Mouse (Mus musculus): ENCODE results near the gene Rasal1. TPM values are rescaled to one million over a fixed set of nuclear protein-coding genes. Genes with fewer than 3 reads are reported as not detected.

The Rasal1 gene
- polyA plus RNA-seq, 1 experiment from 2014 or later: 0.31 TPM

DNA sequence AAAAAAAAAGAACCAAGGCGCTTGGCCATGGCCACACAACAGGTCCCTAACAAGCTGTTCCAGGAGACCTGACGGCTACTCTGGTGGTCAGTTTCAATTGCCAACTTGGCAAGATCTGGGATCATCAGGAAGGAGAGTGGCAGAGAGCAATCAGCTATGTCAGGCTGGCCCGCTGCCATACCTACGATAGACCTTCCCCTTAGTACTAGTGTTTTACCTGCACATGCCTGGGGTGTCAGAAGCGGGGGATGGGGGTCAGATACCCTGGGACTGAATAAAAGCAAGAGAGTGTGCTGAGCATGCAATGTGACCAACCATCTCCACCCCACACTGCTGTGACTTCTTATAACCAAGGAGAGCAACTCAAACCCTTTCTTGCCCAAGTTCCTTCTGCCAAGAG, 37.7 kb upstream of the Rasal1 start:
- WGBS: 97% methylated on average over 5 of the region's 5 CpGs
- Histone ChIP-seq H3K4me2 (peak overlapping the region; percentile 96), H3K4me3 (peak overlapping the region; percentile 52; the same call in 1 of the 2 replicates), H3K27ac (replicated peaks) (no peak overlapping the region), H3K4me1 (replicated peaks) (peaks cover 36% of the 10 kb centered on the region), H3K27me3 (no peaks in the 10 kb centered on the region), H3K9me3 (no peaks in the 10 kb centered on the region), H3K9ac (peak overlapping the region; percentile 75), H3K36me3 (peaks cover 12% of the 10 kb centered on the region)
- ATAC-seq (ENCODE audit: low read depth): no peak

DNA sequence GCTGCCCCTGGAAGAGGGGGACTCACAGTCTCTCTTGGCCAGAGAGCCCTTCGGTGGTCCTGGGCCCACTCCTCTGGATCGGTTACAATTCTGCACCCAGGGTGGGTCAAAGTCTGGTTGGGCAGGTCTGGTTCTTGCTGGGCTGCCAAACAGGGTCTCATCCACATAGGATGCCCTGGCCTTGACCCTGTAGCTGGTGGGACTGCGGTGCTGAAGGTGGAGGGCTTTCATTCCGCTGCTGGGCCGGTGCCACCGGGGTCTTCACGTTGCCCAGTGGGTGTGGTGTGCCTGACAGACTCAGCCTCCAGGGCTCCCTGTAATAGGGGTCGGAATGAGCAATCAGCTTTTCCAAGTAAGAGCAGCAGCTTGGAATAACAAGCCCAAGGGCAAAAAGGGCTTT, 37.2 kb upstream of the Rasal1 start:
- ATAC-seq (ENCODE audit: low read depth): no peak
- Histone ChIP-seq H3K4me2 (peak overlapping the region; percentile 96), H3K4me3 (peak overlapping the region; percentile 52), H3K27me3 (no peaks in the 10 kb centered on the region), H3K9me3 (no peaks in the 10 kb centered on the region), H3K4me1 (replicated peaks) (peaks cover 36% of the 10 kb centered on the region), H3K27ac (replicated peaks) (peak overlapping the region; percentile 91), H3K9ac (peak overlapping the region; percentile 75), H3K36me3 (peaks cover 18% of the 10 kb centered on the region)
- WGBS: 44% methylated on average over 8 of the region's 8 CpGs

DNA sequence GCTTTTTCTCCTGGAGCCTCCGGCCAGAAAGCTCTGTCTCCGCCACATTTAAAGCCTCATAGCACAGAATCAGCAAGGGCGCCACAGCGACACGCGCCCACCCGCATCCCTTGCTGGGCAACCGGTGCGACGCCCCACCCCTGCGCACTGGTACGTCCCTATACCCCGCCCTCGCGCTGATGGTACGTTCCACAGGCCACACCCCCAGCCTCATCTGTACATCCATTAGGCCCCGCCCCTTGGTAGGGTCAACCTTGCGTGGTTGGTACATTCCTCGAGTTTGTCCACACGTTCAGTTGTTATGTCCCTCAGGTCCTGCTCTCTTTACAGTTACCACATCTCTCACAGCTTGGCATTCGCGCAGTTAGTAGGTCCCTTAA, 36.2 kb upstream of the Rasal1 start, which contains the start of the genes Rita1 and Ddx54:
TSS of gene Rita1 (minus strand) at position 148 of the 380 bp plus-strand sequence.
TSS of gene Ddx54 (plus strand) at position 298 of the 380 bp plus-strand sequence.
- peak within 1 kb of the TSS; percentile 96 for H3K4me2 ChIP-seq
- peaks cover 36% of the 10 kb centered on the region for H3K4me1 ChIP-seq (replicated peaks)
- under 1% methylated on average over 22 of the region's 22 CpGs for WGBS
- no peaks in the 10 kb centered on the region for H3K9me3 ChIP-seq
- peak; percentile 86 for ATAC-seq (ENCODE audit: low read depth)
- peak within 1 kb of the TSS; percentile 77 for H3K9ac ChIP-seq
- peak within 1 kb of the TSS; percentile 52 for H3K4me3 ChIP-seq
- no peaks in the 10 kb centered on the region for H3K27me3 ChIP-seq
- peak within 1 kb of the TSS; percentile 91 for H3K27ac ChIP-seq (replicated peaks)
- H3K36me3 ChIP-seq: peaks cover 28% of the 10 kb centered on the region

DNA sequence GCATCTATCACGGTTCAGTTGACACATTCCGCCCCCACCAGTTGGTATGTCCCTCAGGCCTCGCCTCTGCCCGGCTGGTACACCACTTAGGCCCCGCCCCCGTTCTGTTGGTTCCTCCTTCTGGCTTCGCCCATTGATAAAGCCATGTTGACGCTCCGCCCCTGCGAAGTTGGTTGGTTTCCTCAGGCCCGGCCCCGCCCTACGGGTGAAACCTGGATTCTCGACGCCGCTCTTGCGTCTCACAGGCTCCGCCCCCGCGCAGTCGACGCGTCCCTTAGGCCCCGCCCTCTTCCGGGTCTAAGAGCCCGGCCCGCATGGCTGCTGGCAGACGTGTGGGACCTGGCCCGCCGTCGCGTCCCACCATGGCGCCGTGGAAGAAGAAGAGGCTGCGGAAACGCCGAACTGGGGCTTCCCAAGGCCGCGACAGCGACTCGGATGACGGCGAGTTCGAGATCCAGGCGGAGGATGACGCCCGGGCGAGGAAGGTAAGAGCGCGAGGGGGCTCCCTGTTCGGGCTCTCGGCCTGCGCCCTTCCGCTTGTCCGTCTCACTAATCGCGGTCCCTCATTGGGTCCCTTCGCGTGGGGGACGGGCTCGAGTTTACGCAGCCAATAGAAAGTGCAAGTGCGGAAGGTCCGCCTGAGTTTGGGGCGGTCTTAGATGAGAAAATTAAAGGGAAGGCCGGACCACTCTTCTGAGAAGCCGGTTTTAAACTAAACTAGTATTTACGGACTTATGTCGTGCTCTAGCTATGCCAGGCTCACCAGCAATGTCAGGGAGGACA, 35.6 kb upstream of the Rasal1 start:
- H3K9ac ChIP-seq: peak overlapping the region; percentile 77
- H3K4me1 ChIP-seq (replicated peaks): peaks cover 36% of the 10 kb centered on the region
- no peaks in the 10 kb centered on the region for H3K27me3 ChIP-seq
- H3K4me2 ChIP-seq: peak overlapping the region; percentile 96
- peaks cover 32% of the 10 kb centered on the region for H3K36me3 ChIP-seq
- WGBS: under 1% methylated on average over 69 of the region's 69 CpGs
- peak overlapping the region; percentile 52 for H3K4me3 ChIP-seq
- peak overlapping the region; percentile 91 for H3K27ac ChIP-seq (replicated peaks)
- peak; percentile 95 for ATAC-seq (ENCODE audit: low read depth)
- no peaks in the 10 kb centered on the region for H3K9me3 ChIP-seq

DNA sequence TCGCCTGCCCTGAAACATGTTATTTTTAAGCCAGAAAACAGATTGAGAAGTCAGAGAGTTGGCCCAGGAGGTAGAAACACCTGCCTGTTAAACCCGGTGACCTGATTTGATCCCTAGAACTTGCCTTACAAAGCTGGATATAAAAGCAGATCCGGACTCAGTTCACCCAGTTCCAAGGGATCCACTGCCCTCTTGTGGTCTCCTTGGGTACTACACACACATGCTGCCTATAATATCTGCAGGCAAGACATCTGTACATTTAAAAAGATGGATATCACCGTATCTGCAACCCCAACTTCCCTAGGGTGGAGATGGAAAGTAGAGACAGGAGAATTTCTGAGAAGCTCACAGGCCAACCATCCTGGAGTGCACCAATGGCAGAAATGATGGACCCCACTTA, 32.7 kb upstream of the Rasal1 start:
- 96% methylated on average over 4 of the region's 4 CpGs for WGBS
- no peak for ATAC-seq (ENCODE audit: low read depth)
- H3K36me3 ChIP-seq: peaks cover 54% of the 10 kb centered on the region

DNA sequence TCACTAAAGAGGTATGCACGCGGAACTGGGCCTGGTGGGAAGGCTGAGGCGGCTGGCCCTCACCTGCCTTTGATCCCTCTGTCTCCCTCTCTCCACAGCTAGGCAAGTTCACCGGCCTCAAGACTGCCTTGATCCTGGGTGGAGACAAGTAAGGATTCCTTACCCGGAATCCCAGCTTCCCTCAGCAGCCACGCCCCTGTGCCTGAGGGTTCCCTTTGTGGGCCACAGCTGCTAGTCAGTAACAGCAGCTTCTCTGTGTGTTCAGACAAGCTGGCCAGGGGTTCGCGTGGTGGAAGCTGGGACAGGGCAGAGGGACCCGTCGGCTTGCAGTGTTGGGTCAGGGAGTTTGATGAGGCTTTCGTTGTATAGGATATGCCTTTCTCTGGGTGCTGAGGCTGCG, 29.8 kb upstream of the Rasal1 start:
- 86% methylated on average over 12 of the region's 12 CpGs for WGBS
- no peaks in the 10 kb centered on the region for H3K9me3 ChIP-seq
- no peak for ATAC-seq (ENCODE audit: low read depth)
- H3K27ac ChIP-seq (replicated peaks): no peak overlapping the region
- H3K27me3 ChIP-seq: no peaks in the 10 kb centered on the region
- no peak overlapping the region for H3K4me3 ChIP-seq
- H3K4me2 ChIP-seq: no peak overlapping the region
- peaks cover 13% of the 10 kb centered on the region for H3K4me1 ChIP-seq (replicated peaks)
- H3K9ac ChIP-seq: no peak overlapping the region
- peaks cover 83% of the 10 kb centered on the region for H3K36me3 ChIP-seq

More for the DNA sequence above, 32.7 kb upstream of the Rasal1 start:
- no peak overlapping the region for H3K9ac ChIP-seq
- peaks cover 18% of the 10 kb centered on the region for H3K4me1 ChIP-seq (replicated peaks)
- no peaks in the 10 kb centered on the region for H3K9me3 ChIP-seq
- no peaks in the 10 kb centered on the region for H3K27me3 ChIP-seq
- no peak overlapping the region for H3K4me2 ChIP-seq
- H3K27ac ChIP-seq (replicated peaks): no peak overlapping the region
- no peak overlapping the region for H3K4me3 ChIP-seq

DNA sequence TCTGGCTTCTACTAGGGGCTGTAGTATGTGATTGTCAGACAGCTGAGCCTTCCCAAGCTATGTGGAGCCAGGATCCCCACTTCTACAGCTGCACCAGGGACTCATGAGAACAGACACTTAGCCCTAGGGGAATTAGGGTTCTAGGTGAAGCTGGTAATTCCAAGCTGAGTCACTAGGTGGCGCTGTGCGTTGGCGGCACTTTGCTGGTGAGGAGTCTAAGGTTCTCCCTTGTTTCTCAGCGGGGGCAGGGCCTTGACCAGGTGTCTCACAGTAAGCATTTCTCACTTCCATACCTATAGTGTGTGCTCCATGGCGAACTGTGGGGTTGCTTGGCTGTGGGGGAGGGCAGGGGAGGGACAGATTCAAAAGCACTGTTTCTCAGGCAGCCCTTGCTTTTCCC, 29.4 kb upstream of the Rasal1 start:
- H3K4me3 ChIP-seq: no peak overlapping the region
- ATAC-seq (ENCODE audit: low read depth): no peak
- WGBS: 13% methylated on average over 5 of the region's 5 CpGs
- H3K4me1 ChIP-seq (replicated peaks): peaks cover 8% of the 10 kb centered on the region
- H3K9ac ChIP-seq: no peak overlapping the region
- no peak overlapping the region for H3K27ac ChIP-seq (replicated peaks)
- no peaks in the 10 kb centered on the region for H3K27me3 ChIP-seq
- peaks cover 87% of the 10 kb centered on the region for H3K36me3 ChIP-seq
- no peak overlapping the region for H3K4me2 ChIP-seq
- no peaks in the 10 kb centered on the region for H3K9me3 ChIP-seq

DNA sequence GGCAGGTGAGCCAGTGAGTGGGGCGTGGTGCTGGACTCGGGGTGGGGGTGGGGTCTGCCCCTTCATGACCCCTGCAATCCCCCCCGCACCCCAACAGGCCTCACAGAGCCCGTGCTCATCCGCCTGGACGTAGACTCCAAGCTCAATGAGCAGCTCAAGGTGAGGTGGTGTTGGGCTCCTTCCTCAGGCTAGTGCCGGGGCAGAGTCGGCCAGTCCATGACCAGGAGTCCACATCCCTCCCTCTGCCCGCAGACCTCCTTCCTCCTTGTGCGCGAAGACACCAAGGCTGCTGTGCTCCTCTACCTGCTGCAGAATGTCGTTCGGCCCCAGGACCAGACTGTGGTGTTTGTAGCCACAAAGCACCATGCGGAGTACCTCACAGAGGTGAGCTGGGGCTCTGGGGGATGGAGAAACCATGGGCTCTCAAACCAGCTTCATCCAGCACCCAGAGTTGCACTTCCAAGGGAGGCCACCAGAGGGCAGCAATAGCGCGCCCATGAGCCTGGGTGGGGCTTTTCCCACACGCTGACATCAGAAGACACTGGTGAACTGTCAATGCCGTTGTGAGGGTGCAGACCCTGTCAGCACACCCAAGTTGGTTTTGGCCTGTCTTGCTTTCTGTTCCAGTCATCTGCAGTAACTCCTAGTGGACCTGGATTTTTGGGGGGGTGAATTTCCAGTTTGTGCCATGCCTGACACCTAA, 28.1 kb upstream of the Rasal1 start:
- WGBS: 71% methylated on average over 18 of the region's 18 CpGs
- peaks cover 7% of the 10 kb centered on the region; the same call in 1 of the 2 replicates for H3K4me1 ChIP-seq (replicated peaks)
- no peaks in the 10 kb centered on the region for H3K9me3 ChIP-seq
- H3K9ac ChIP-seq: no peak overlapping the region
- H3K4me3 ChIP-seq: no peak overlapping the region
- no peaks in the 10 kb centered on the region for H3K27me3 ChIP-seq
- peak; percentile 20; the same call in 1 of the 2 replicates for ATAC-seq (ENCODE audit: low read depth)
- H3K36me3 ChIP-seq: peaks cover 100% of the 10 kb centered on the region
- no peak overlapping the region for H3K27ac ChIP-seq (replicated peaks)
- H3K4me2 ChIP-seq: no peak overlapping the region

DNA sequence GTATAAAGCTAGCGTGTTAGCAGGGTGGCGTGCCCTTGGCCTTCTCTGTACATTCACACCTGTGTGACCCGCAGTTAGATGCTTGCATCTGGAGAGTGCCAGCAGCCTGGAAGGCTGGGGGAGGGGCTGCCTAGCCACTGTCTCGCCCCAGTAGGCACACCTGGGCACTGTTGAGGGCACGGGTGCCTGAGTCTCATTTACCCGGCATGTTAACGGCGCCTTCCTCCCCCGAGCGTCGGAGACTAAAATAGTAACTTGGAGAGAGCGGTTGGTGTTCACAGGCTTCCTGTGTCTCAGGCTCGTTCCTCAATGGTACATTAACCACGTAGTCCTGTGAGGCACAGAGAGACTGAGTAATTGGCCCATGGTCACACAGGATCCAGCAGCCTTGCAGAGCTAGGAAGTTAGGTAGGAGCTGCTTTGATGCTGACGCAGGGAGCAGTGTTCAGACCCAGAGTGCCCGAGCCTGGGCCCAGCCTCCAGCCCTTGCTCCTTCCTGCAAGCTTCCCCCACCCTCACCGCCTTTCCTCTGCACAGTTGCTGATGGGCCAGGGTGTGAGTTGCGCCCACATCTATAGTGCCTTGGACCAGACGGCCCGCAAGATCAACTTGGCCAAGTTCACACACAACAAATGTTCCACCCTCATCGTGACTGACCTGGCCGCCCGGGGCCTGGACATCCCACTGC, 27.4 kb upstream of the Rasal1 start:
- Histone ChIP-seq H3K27me3 (no peaks in the 10 kb centered on the region), H3K4me3 (no peak overlapping the region), H3K4me2 (no peak overlapping the region), H3K4me1 (replicated peaks) (peaks cover 7% of the 10 kb centered on the region; the same call in 1 of the 2 replicates), H3K9ac (no peak overlapping the region), H3K27ac (replicated peaks) (no peak overlapping the region), H3K9me3 (no peaks in the 10 kb centered on the region), H3K36me3 (peaks cover 100% of the 10 kb centered on the region)
- WGBS: 91% methylated on average over 23 of the region's 23 CpGs
- peak; percentile 9; the same call in 1 of the 2 replicates for ATAC-seq (ENCODE audit: low read depth)

DNA sequence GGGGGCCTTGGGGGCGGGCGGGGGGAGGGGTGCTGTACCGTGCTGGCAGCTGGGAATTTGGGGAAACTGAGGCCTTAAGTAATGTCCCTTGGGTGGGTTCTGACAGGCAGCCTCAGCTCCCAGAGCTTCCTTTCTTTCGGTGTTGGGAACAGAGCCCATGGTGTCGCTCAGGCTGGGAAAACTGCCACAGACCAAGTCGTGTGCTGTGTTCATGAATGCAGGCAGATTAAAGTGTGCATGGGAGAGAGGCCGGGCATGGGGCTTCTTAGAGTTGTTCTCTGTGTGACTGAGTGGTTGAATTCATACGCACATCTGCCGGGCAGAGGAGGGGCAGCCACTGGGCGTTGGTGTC, 26.8 kb upstream of the Rasal1 start:
- Histone ChIP-seq H3K27ac (replicated peaks) (no peak overlapping the region), H3K4me3 (no peak overlapping the region), H3K4me2 (no peak overlapping the region), H3K36me3 (peaks cover 100% of the 10 kb centered on the region), H3K4me1 (replicated peaks) (peaks cover 7% of the 10 kb centered on the region; the same call in 1 of the 2 replicates), H3K9me3 (no peaks in the 10 kb centered on the region), H3K27me3 (no peaks in the 10 kb centered on the region), H3K9ac (no peak overlapping the region)
- WGBS: 88% methylated on average over 10 of the region's 10 CpGs
- ATAC-seq (ENCODE audit: low read depth): no peak

DNA sequence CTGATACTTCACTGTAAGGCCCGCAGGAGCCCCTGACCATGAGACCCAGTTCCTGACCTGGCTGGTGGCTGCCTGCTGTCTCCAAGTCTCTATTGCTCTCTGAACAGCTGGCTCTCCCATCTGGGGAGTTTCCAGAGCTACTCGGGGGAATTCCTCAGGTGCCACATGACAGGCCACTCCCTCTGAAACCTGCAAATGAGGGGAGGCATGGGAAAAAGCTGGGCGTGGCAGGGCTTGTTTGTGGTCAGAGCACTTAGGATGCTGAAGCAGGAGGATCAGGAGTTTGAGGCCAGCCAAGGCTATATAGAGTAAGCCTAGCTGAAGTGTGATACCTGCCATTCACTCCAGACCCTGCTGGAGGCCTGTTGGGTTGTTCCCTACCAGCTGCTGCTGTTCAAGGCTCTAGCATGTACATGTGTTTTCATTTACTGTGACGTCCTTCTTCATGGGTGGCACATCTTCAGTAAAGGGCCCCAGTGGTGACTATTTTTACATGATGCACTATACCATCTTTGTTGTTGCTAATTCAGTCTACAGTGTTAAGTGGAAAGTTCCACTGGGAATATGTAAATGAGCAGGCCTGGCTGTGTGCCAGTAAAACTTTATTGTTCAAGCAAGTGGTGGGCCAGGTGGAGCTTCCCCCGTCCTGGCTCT, 26.3 kb upstream of the Rasal1 start:
- 64% methylated on average over 5 of the region's 5 CpGs for WGBS
- Histone ChIP-seq H3K4me2 (no peak overlapping the region), H3K4me1 (replicated peaks) (peaks cover 7% of the 10 kb centered on the region; the same call in 1 of the 2 replicates), H3K27ac (replicated peaks) (no peak overlapping the region), H3K9ac (no peak overlapping the region), H3K9me3 (no peaks in the 10 kb centered on the region), H3K36me3 (peaks cover 100% of the 10 kb centered on the region), H3K27me3 (no peaks in the 10 kb centered on the region), H3K4me3 (no peak overlapping the region)
- no peak for ATAC-seq (ENCODE audit: low read depth)
